Mouse (Mus musculus) intestine, embryonic 15.5 days (tissue): ENCODE measurements at regions not wholly inside any gene's neighbourhood (a gene's known extent, or its start where the extent isn't known, plus 50 kb on each side); places are given as distances from the start of the nearest gene placed in this dataset.
A peak's percentile ranks its signal among the peaks of the same experiment; 100 is the strongest.

Experiments used
- ATAC-seq: fragments of 200-750 bp; cut with Nextera tagmentation; 2 replicates; pipeline ENCODE4 v1.8.0; 2017; ENCODE audit warnings: moderate TSS enrichment, moderate library complexity
- H3K27ac ChIP-seq: fragments of 300-500 bp; sonication (generic); 2 replicates; pipeline ENCODE4 v1.5.1; 2015; ENCODE audit warnings: mild to moderate bottlenecking, inconsistent platforms
- H3K27me3 ChIP-seq: fragments of 300-500 bp; sonication (generic); replicated peaks from 2 replicates; pipeline ENCODE4 v1.6.1; 2015; ENCODE audit warnings: inconsistent platforms
- H3K36me3 ChIP-seq: fragments of 300-500 bp; sonication (generic); 2 replicates; pipeline ENCODE4 v1.6.1; 2015; ENCODE audit warnings: inconsistent platforms
- H3K4me1 ChIP-seq: fragments of 300-500 bp; sonication (generic); replicated peaks from 2 replicates; pipeline ENCODE4 v1.6.1; 2015; ENCODE audit warnings: inconsistent platforms
- H3K4me2 ChIP-seq: fragments of 300-500 bp; sonication (generic); replicated peaks from 2 replicates; pipeline ENCODE4 v1.6.1; 2015; ENCODE audit warnings: mild to moderate bottlenecking, inconsistent platforms
- H3K4me3 ChIP-seq: fragments of 300-500 bp; sonication (generic); replicated peaks from 2 replicates; pipeline ENCODE4 v1.5.1; 2015; ENCODE audit warnings: inconsistent platforms
- H3K9ac ChIP-seq: fragments of 300-500 bp; sonication (generic); 2 replicates; pipeline ENCODE4 v1.6.1; 2015; ENCODE audit warnings: inconsistent platforms
- H3K9me3 ChIP-seq: fragments of 300-500 bp; sonication (generic); 2 replicates; pipeline ENCODE4 v1.6.1; 2016; ENCODE audit warnings: inconsistent platforms
- WGBS: fragments of 180-500 bp; shearing (Covaris S2); methylation state at CpG from one replicate; pipeline ENCODE4 v1.1.7; 2015; 5-methylcytosine and 5-hydroxymethylcytosine counted together

DNA sequence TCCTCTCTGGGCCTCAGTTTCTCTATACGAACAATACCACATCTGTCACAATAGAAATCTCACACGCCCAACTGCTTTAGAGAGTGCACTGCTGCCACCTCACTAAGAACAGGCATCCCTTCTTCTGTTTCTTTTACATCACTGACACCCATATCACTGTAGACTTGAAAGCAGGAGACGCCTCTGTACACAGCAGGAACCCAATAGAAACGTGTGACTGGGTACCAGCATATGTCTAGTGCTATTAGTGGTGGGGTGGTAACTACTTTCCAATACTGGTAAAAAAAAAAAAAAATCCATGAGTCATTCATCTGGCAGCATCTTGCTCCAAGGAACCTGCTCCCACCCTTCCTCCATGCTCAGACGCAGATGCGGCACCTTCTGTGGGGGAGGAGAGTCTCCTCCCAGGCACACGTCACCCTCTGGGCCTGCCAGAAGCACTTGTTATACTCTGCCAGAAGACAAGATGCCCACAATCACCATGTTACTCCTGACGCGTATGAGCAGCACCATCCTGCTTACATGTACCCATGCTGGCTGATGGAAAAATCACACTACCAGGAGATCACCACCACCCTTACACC, 151.3 kb upstream of the Plxna4 start:
- no peaks in the 10 kb centered on the region for H3K9me3 ChIP-seq
- no peaks in the 10 kb centered on the region for H3K36me3 ChIP-seq
- H3K27ac ChIP-seq: no peak overlapping the region
- H3K4me1 ChIP-seq: no peaks in the 10 kb centered on the region
- no peaks in the 10 kb centered on the region for H3K27me3 ChIP-seq
- no peak overlapping the region for H3K4me3 ChIP-seq
- H3K9ac ChIP-seq: no peak overlapping the region
- no peak overlapping the region for H3K4me2 ChIP-seq
- ATAC-seq: no peak
- WGBS: 80% methylated on average over 9 of the region's 9 CpGs

- Histone ChIP-seq H3K9ac (no peak overlapping the region), H3K36me3 (no peaks in the 10 kb centered on the region), H3K4me1 (no peaks in the 10 kb centered on the region), H3K4me2 (no peak overlapping the region), H3K4me3 (no peak overlapping the region), H3K27me3 (no peaks in the 10 kb centered on the region), H3K9me3 (no peaks in the 10 kb centered on the region), H3K27ac (no peak overlapping the region)
- 27% methylated on average over 2 of the region's 2 CpGs for WGBS
- no peak for ATAC-seq
Measured at GRCm38 (mm10) chr6:32728706-32729105, 140.7 kb upstream of the Plxna4 start.

DNA sequence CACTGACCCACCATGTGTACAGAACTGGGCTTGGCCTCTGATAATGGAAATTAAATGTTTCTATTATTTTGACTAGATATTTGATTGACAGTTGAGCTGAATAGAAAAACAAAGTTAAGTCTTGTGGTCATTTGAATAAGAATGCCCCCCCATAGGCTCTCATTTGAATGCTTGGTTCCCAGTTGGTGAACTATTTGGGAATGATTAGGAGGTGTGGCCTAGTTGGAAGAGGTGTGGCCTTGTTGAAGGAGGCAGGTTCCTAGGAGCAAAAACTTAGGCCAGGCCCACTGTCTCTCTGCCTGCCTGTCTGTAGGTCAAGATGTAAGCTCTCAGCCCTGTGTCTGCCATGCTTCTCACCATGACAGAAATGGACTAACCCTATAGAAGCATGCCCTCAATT, 138.6 kb upstream of the Plxna4 start:
- Histone ChIP-seq H3K4me3 (no peak overlapping the region), H3K27me3 (no peaks in the 10 kb centered on the region), H3K9ac (no peak overlapping the region), H3K4me1 (no peaks in the 10 kb centered on the region), H3K36me3 (no peaks in the 10 kb centered on the region), H3K27ac (no peak overlapping the region), H3K9me3 (no peaks in the 10 kb centered on the region), H3K4me2 (no peak overlapping the region)
- no peak for ATAC-seq

- no peaks in the 10 kb centered on the region for H3K27me3 ChIP-seq
- H3K4me3 ChIP-seq: no peak overlapping the region
- no peak overlapping the region for H3K27ac ChIP-seq
- no peaks in the 10 kb centered on the region for H3K9me3 ChIP-seq
- H3K4me1 ChIP-seq: no peaks in the 10 kb centered on the region
- 70% methylated on average over 5 of the region's 5 CpGs for WGBS
- no peak overlapping the region for H3K4me2 ChIP-seq
- no peaks in the 10 kb centered on the region for H3K36me3 ChIP-seq
- no peak for ATAC-seq
- no peak overlapping the region for H3K9ac ChIP-seq
Measured at GRCm38 (mm10) chr6:32717860-32718259, 129.9 kb upstream of the Plxna4 start.

- no peak for ATAC-seq
- Histone ChIP-seq H3K4me1 (no peaks in the 10 kb centered on the region), H3K4me2 (no peak overlapping the region)
Measured at GRCm38 (mm10) chr6:32715137-32715536, 127.1 kb upstream of the Plxna4 start.

GRCm38 (mm10) chr6:32710208-32710607, 122.2 kb upstream of the Plxna4 start:
- Histone ChIP-seq H3K9ac (no peak overlapping the region), H3K9me3 (no peaks in the 10 kb centered on the region), H3K27me3 (no peaks in the 10 kb centered on the region), H3K36me3 (no peaks in the 10 kb centered on the region), H3K27ac (no peak overlapping the region), H3K4me3 (no peak overlapping the region), H3K4me2 (no peak overlapping the region), H3K4me1 (no peaks in the 10 kb centered on the region)
- 9% methylated on average over 10 of the region's 10 CpGs for WGBS
- ATAC-seq: no peak

More at GRCm38 (mm10) chr6:32715137-32715536, 127.1 kb upstream of the Plxna4 start:
- Histone ChIP-seq H3K9ac (no peak overlapping the region), H3K27ac (no peak overlapping the region), H3K9me3 (no peaks in the 10 kb centered on the region), H3K4me3 (no peak overlapping the region), H3K27me3 (no peaks in the 10 kb centered on the region), H3K36me3 (no peaks in the 10 kb centered on the region)
- 86% methylated on average over 1 of the region's 1 CpGs for WGBS

- Histone ChIP-seq H3K4me1 (no peaks in the 10 kb centered on the region), H3K9ac (no peak overlapping the region), H3K36me3 (no peaks in the 10 kb centered on the region), H3K27ac (no peak overlapping the region), H3K27me3 (no peaks in the 10 kb centered on the region), H3K4me2 (no peak overlapping the region), H3K9me3 (no peaks in the 10 kb centered on the region), H3K4me3 (no peak overlapping the region)
- ATAC-seq: no peak
- WGBS: 74% methylated on average over 8 of the region's 8 CpGs
Measured at GRCm38 (mm10) chr6:32709566-32709965, 121.6 kb upstream of the Plxna4 start.

- no peak for ATAC-seq
- H3K36me3 ChIP-seq: no peaks in the 10 kb centered on the region
- no peak overlapping the region for H3K9ac ChIP-seq
- no peaks in the 10 kb centered on the region for H3K9me3 ChIP-seq
- no peaks in the 10 kb centered on the region for H3K4me1 ChIP-seq
- H3K27ac ChIP-seq: no peak overlapping the region
- 65% methylated on average over 1 of the region's 1 CpGs for WGBS
- H3K4me3 ChIP-seq: no peak overlapping the region
- H3K27me3 ChIP-seq: no peaks in the 10 kb centered on the region
- H3K4me2 ChIP-seq: no peak overlapping the region
Measured at GRCm38 (mm10) chr6:32707417-32707816, 119.4 kb upstream of the Plxna4 start.

GRCm38 (mm10) chr6:32706376-32706775, 118.4 kb upstream of the Plxna4 start:
- H3K4me2 ChIP-seq: no peak overlapping the region
- H3K9me3 ChIP-seq: no peaks in the 10 kb centered on the region
- H3K4me3 ChIP-seq: no peak overlapping the region
- H3K9ac ChIP-seq: no peak overlapping the region
- 0 out of 2 replicates have a peak, but pooled peaks have one; percentile 43 for ATAC-seq
- WGBS: 65% methylated on average over 1 of the region's 1 CpGs
- H3K27ac ChIP-seq: no peak overlapping the region
- no peaks in the 10 kb centered on the region for H3K4me1 ChIP-seq
- no peaks in the 10 kb centered on the region for H3K36me3 ChIP-seq
- H3K27me3 ChIP-seq: no peaks in the 10 kb centered on the region

DNA sequence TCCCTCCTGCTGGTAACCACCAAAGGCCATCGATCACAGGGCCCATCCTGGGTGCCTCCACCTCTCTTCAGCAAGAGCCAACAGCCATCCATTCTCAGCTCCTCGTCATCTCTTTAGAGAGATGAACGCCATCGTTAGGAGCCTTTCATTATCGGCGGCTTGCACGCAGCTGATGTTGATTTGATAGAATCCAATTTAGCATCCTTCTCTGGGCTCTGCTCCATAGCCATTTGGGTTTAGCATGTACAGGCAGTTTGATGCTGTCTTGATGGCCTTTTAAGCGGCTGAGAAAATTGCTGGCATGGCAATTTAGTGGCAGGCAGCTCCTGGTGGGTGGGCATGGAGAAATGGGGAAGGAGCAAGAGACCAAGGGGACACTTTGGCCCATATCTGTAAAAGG, 115.5 kb upstream of the Plxna4 start:
- Histone ChIP-seq H3K4me1 (no peaks in the 10 kb centered on the region), H3K9ac (no peak overlapping the region), H3K27ac (no peak overlapping the region), H3K36me3 (no peaks in the 10 kb centered on the region), H3K4me2 (no peak overlapping the region), H3K27me3 (no peaks in the 10 kb centered on the region), H3K4me3 (no peak overlapping the region), H3K9me3 (no peaks in the 10 kb centered on the region)
- ATAC-seq: no peak
- 93% methylated on average over 8 of the region's 8 CpGs for WGBS

DNA sequence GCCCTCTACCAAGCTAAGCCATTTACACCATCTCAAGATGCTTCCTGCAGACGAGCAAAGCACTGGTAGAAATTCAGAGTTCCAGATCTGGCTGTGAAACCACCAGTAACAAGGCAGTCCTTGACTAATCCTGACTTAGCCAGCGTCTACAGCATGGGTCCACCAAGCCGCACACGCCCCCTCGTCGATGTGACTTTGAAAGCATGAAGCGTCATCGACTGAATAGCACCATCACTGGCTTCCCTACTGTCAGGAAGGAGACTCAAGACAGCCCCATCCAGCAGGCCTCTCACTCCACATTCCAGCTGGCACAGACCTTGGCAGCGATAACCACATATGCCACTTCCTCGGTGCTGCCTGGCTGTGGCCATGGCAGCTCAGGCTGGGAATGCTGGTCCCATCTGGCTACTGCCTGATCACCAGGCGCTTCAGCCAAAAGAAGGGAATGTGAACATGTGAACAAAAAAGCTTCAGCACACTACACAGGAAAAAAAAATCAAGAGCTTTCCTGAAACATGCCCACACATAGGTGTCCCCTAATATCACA, 114.3 kb upstream of the Plxna4 start:
- no peak for ATAC-seq
- no peak overlapping the region for H3K4me3 ChIP-seq
- no peaks in the 10 kb centered on the region for H3K27me3 ChIP-seq
- H3K27ac ChIP-seq: no peak overlapping the region
- no peak overlapping the region for H3K4me2 ChIP-seq
- WGBS: 85% methylated on average over 11 of the region's 11 CpGs
- no peaks in the 10 kb centered on the region for H3K9me3 ChIP-seq
- H3K4me1 ChIP-seq: no peaks in the 10 kb centered on the region
- H3K36me3 ChIP-seq: no peaks in the 10 kb centered on the region
- H3K9ac ChIP-seq: no peak overlapping the region

GRCm38 (mm10) chr6:32699811-32700210, 111.8 kb upstream of the Plxna4 start:
- no peak for ATAC-seq
- Histone ChIP-seq H3K27ac (no peak overlapping the region), H3K4me2 (no peak overlapping the region), H3K36me3 (no peaks in the 10 kb centered on the region), H3K9me3 (no peaks in the 10 kb centered on the region), H3K9ac (no peak overlapping the region), H3K27me3 (no peaks in the 10 kb centered on the region), H3K4me3 (no peak overlapping the region), H3K4me1 (no peaks in the 10 kb centered on the region)
- WGBS: 77% methylated on average over 1 of the region's 1 CpGs

DNA sequence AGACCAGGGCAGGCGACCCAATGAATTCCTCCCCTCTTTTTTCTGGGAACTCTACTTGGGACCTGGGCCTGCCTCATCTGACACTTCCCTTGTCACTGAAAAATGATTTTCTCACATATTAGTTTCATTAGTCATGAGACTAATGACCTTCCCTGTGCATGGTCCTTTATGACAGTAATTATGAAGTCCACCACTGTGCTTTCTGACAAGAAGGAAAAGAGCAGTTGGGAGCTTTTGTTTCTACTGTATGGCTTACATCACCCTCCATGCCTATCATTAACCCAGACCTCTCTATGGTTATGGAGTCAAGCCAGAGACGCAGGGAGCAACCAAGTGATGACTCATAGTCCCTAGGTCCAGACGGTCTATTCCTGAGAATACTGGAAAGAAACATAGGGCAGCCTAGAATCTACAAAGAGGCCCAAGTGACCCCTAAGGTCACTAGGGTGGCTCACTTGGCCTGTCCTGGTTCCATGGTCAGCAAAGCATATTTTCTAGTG, 109.8 kb upstream of the Plxna4 start:
- Histone ChIP-seq H3K4me2 (no peak overlapping the region), H3K27ac (no peak overlapping the region), H3K36me3 (no peaks in the 10 kb centered on the region), H3K4me1 (no peaks in the 10 kb centered on the region), H3K27me3 (no peaks in the 10 kb centered on the region), H3K9me3 (no peaks in the 10 kb centered on the region), H3K4me3 (no peak overlapping the region), H3K9ac (no peak overlapping the region)
- no peak for ATAC-seq
- 75% methylated on average over 3 of the region's 3 CpGs for WGBS
